Mouse (Mus musculus) limb, embryonic 15.5 days (tissue): ENCODE results near the gene Creb3. TPM values are rescaled to one million over a fixed set of nuclear protein-coding genes. Genes with fewer than 3 reads are reported as not detected.

ENCODE experiments used
- ATAC-seq: fragments of 200-750 bp; cut with Nextera tagmentation; 2 replicates; pipeline ENCODE4 v1.8.0; 2017; ENCODE audit warnings: low read depth, moderate TSS enrichment; ENCODE audit not compliant: insufficient number of reproducible peaks, low FRiP score, low TSS enrichment
- H3K27ac ChIP-seq: fragments of 300-500 bp; sonication (generic); 2 replicates; pipeline ENCODE4 v1.5.1; 2015; ENCODE audit warnings: moderate library complexity, mild to moderate bottlenecking, inconsistent platforms
- H3K27me3 ChIP-seq: fragments of 300-500 bp; sonication (generic); 2 replicates; pipeline ENCODE4 v1.6.1; 2015; ENCODE audit warnings: inconsistent platforms
- H3K36me3 ChIP-seq: fragments of 300-500 bp; sonication (generic); 2 replicates; pipeline ENCODE4 v1.6.1; 2015; ENCODE audit warnings: inconsistent platforms
- H3K4me1 ChIP-seq: fragments of 300-500 bp; sonication (generic); 2 replicates; pipeline ENCODE4 v1.6.1; 2015; ENCODE audit warnings: inconsistent platforms
- H3K4me2 ChIP-seq: fragments of 300-500 bp; sonication (generic); 2 replicates; pipeline ENCODE4 v1.6.1; 2015; ENCODE audit warnings: mild to moderate bottlenecking, inconsistent platforms
- H3K4me3 ChIP-seq: fragments of 300-500 bp; sonication (generic); 2 replicates; pipeline ENCODE4 v1.5.1; 2015; ENCODE audit warnings: mild to moderate bottlenecking, inconsistent platforms
- H3K9ac ChIP-seq: fragments of 300-500 bp; sonication (generic); 2 replicates; pipeline ENCODE4 v1.6.1; 2015; ENCODE audit warnings: inconsistent platforms
- H3K9me3 ChIP-seq: fragments of 300-500 bp; sonication (generic); 2 replicates; pipeline ENCODE4 v1.6.1; 2016; ENCODE audit warnings: inconsistent platforms
- WGBS: fragments of 180-500 bp; shearing (Covaris S2); methylation state at CpG from one replicate; pipeline ENCODE4 v1.1.7; 2015; 5-methylcytosine and 5-hydroxymethylcytosine counted together
- polyA plus RNA-seq: library from polyadenylated mRNA; unstranded; fragments of >200 nt; fragmentation: Nextera tagmentation; extraction: Ambion mirVana; gene quantifications from 2 replicates; pipeline ENCODE4 v1.2.1, GENCODE M21; 2015

Creb3 gene
- polyA plus RNA-seq, 1 experiment from 2014 or later = 87.9 TPM

DNA sequence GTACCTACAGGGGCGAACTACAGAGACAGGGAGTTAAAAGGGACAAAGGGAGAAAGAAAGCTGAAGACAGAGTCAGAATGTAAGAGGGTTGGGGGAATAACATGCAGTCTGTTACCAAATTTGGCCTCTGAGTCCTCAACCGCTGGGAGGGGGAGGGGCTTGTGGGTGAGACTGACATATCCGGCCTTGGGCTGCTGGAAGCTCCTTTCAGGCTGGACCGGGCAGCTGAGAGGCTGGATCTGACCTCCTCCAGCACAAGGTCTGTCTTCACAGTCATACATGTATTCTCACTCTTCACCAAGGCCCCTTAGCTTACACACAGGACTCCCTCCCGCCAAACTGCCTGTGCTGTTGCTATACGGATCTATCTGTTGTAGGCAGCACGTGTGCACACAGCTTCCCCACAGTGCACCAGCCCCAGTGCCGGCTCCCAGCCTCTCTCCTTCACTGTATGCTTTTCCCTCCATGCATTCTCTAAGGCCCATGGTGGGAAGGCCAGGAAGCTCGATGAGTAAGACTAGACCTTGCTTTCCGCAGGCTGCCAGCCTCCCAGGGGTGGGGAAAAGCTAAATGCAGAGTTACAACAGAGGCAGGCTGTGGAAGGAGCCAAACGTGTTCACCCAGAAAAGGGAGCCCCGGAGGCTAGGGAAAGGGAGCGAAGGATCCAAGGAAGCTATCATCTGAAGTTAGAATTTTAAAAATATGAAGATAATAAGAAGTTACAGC, 3.3 kb upstream of the Creb3 start:
- Histone ChIP-seq H3K4me1 (peaks cover 46% of the 10 kb centered on the region), H3K4me2 (peak overlapping the region; percentile 39), H3K4me3 (peak overlapping the region; percentile 19), H3K27me3 (no peaks in the 10 kb centered on the region), H3K9ac (no peak overlapping the region), H3K27ac (peak overlapping the region; percentile 78), H3K36me3 (peaks cover 44% of the 10 kb centered on the region), H3K9me3 (no peaks in the 10 kb centered on the region)
- no peak for ATAC-seq
- WGBS = 16% methylated on average over 13 of the region's 13 CpGs

GRCm38 (mm10) chr4:43559519-43560242, 2.5 kb upstream of the Creb3 start:
- H3K9ac ChIP-seq = peak overlapping the region; percentile 18; the same call in 1 of the 2 replicates
- no peaks in the 10 kb centered on the region for H3K9me3 ChIP-seq
- peak overlapping the region; percentile 70 for H3K4me3 ChIP-seq
- no peaks in the 10 kb centered on the region for H3K27me3 ChIP-seq
- H3K4me1 ChIP-seq = peaks cover 51% of the 10 kb centered on the region
- peak overlapping the region; percentile 38; the same call in 1 of the 2 replicates for H3K27ac ChIP-seq
- H3K36me3 ChIP-seq = peaks cover 42% of the 10 kb centered on the region
- ATAC-seq = no peak
- H3K4me2 ChIP-seq = peak overlapping the region; percentile 75
- 66% methylated on average over 13 of the region's 13 CpGs for WGBS

GRCm38 (mm10) chr4:43560243-43560611, 1.9 kb upstream of the Creb3 start:
- peak overlapping the region; percentile 70 for H3K4me3 ChIP-seq
- no peak for ATAC-seq
- H3K9me3 ChIP-seq = no peaks in the 10 kb centered on the region
- peaks cover 42% of the 10 kb centered on the region for H3K36me3 ChIP-seq
- peak overlapping the region; percentile 75 for H3K4me2 ChIP-seq
- H3K27me3 ChIP-seq = no peaks in the 10 kb centered on the region
- peaks cover 51% of the 10 kb centered on the region for H3K4me1 ChIP-seq
- no peak overlapping the region for H3K9ac ChIP-seq
- 43% methylated on average over 6 of the region's 6 CpGs for WGBS
- 0 out of 2 replicates have a peak overlapping the region, but pooled peaks have one; percentile 38 for H3K27ac ChIP-seq

- 14% methylated on average over 2 of the region's 2 CpGs for WGBS
- Histone ChIP-seq H3K27me3 (no peaks in the 10 kb centered on the region), H3K4me2 (peak overlapping the region; percentile 75), H3K27ac (peak overlapping the region; percentile 99), H3K9me3 (no peaks in the 10 kb centered on the region), H3K36me3 (peaks cover 42% of the 10 kb centered on the region), H3K4me3 (peak overlapping the region; percentile 70), H3K9ac (0 out of 2 replicates have a peak overlapping the region, but pooled peaks have one; percentile 37), H3K4me1 (peaks cover 51% of the 10 kb centered on the region)
- no peak for ATAC-seq
Measured at GRCm38 (mm10) chr4:43560976-43561375, 1.2 kb upstream of the Creb3 start.

- WGBS = 2% methylated on average over 16 of the region's 16 CpGs
- Histone ChIP-seq H3K4me1 (peaks cover 51% of the 10 kb centered on the region), H3K27ac (peak overlapping the region; percentile 99), H3K9ac (peak overlapping the region; percentile 89), H3K9me3 (no peaks in the 10 kb centered on the region), H3K4me2 (peak overlapping the region; percentile 75), H3K36me3 (peaks cover 42% of the 10 kb centered on the region), H3K27me3 (no peaks in the 10 kb centered on the region), H3K4me3 (peak overlapping the region; percentile 70)
- no peak; the same call in 1 of the 2 replicates for ATAC-seq
Measured at GRCm38 (mm10) chr4:43561436-43561996, 616 bp upstream of the Creb3 start.

- no peaks in the 10 kb centered on the region for H3K9me3 ChIP-seq
- WGBS = 7% methylated on average over 22 of the region's 22 CpGs
- no peaks in the 10 kb centered on the region for H3K27me3 ChIP-seq
- peak overlapping the region; percentile 75 for H3K4me2 ChIP-seq
- peak overlapping the region; percentile 99 for H3K27ac ChIP-seq
- H3K4me3 ChIP-seq = peak overlapping the region; percentile 70
- H3K9ac ChIP-seq = peak overlapping the region; percentile 89
- ATAC-seq = no peak
- H3K4me1 ChIP-seq = peaks cover 44% of the 10 kb centered on the region
- H3K36me3 ChIP-seq = peaks cover 43% of the 10 kb centered on the region
Measured at GRCm38 (mm10) chr4:43562769-43563600, 853 bp downstream of the Creb3 start.

DNA sequence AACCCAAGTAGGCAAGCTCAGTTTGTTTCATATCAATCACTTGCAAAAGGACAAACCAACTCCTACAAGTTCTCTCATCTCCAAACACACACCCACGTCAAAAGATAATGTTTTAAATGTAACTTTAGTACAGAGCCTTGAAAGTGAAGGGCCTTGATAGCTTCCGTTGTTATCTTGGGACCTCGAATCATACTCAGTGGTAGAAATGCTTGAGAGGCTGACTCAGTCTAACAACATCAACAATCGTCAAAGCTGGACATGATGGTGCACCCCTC, 1.4 kb downstream of the Creb3 start:
- peaks cover 39% of the 10 kb centered on the region for H3K4me1 ChIP-seq
- 86% methylated on average over 4 of the region's 4 CpGs for WGBS
- peak overlapping the region; percentile 70 for H3K4me3 ChIP-seq
- H3K27ac ChIP-seq = 0 out of 2 replicates have a peak overlapping the region, but pooled peaks have one; percentile 99
- H3K4me2 ChIP-seq = peak overlapping the region; percentile 75
- H3K27me3 ChIP-seq = no peaks in the 10 kb centered on the region
- H3K9me3 ChIP-seq = no peaks in the 10 kb centered on the region
- no peak for ATAC-seq
- no peak overlapping the region for H3K9ac ChIP-seq
- peaks cover 48% of the 10 kb centered on the region for H3K36me3 ChIP-seq

DNA sequence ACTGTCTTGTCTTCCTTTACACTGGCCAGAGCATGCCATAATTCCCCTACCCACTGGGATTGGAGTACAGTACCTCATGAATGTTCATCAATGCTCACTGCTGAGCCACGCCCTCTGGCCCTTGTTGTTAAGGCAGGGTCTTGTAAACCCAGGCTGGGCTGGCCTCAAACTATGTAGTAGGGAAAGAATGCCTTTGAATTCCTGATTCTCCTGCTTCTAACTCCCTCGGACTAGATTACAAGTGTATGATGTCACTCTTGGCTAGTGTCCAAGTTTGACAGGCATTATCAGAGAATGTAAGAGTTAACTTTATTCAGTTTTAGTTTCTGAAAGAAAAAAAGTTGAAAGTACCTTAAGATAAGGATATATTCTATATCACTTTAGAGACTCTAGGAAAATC, 2.1 kb downstream of the Creb3 start:
- H3K4me2 ChIP-seq = no peak overlapping the region
- no peaks in the 10 kb centered on the region for H3K27me3 ChIP-seq
- H3K27ac ChIP-seq = no peak overlapping the region
- H3K36me3 ChIP-seq = peaks cover 55% of the 10 kb centered on the region
- H3K4me1 ChIP-seq = peaks cover 32% of the 10 kb centered on the region
- H3K4me3 ChIP-seq = no peak overlapping the region; the same call in 1 of the 2 replicates
- H3K9ac ChIP-seq = no peak overlapping the region
- 47% methylated on average over 2 of the region's 2 CpGs for WGBS
- H3K9me3 ChIP-seq = no peaks in the 10 kb centered on the region
- no peak for ATAC-seq

DNA sequence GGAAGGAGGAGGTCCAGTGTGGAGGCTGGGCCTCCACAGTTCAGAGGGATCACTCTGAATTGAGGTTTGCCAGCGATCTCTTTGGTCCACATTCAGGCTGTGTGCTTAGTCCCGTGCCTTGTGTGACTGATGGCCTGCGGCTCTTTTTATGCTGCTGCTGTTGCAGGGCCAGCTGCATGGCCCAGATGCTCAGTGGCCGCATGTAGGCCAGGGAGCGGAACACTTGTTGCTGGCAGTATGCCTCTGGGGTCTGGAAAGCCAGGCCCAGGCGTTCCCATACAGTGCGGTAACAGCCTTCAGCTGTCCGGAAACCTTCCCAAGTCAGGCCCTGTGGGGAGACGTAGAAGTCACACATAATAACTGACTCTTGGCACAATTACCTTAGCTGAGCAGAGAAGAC, 5.0 kb downstream of the Creb3 start:
- Histone ChIP-seq H3K9ac (no peak overlapping the region), H3K27ac (no peak overlapping the region), H3K4me2 (no peak overlapping the region), H3K4me1 (peaks cover 13% of the 10 kb centered on the region), H3K36me3 (peaks cover 84% of the 10 kb centered on the region), H3K4me3 (no peak overlapping the region), H3K27me3 (no peaks in the 10 kb centered on the region), H3K9me3 (no peaks in the 10 kb centered on the region)
- WGBS = 92% methylated on average over 9 of the region's 9 CpGs
- no peak for ATAC-seq

GRCm38 (mm10) chr4:43571395-43572045, 9.4 kb downstream of the Creb3 start:
- Histone ChIP-seq H3K27me3 (no peaks in the 10 kb centered on the region), H3K9me3 (no peaks in the 10 kb centered on the region), H3K4me1 (peaks cover 9% of the 10 kb centered on the region), H3K9ac (no peak overlapping the region), H3K4me2 (no peak overlapping the region), H3K4me3 (no peak overlapping the region), H3K27ac (no peak overlapping the region), H3K36me3 (peaks cover 78% of the 10 kb centered on the region)
- no peak for ATAC-seq
- 80% methylated on average over 6 of the region's 6 CpGs for WGBS

GRCm38 (mm10) chr4:43573561-43573960, 11.4 kb downstream of the Creb3 start:
- Histone ChIP-seq H3K9me3 (no peaks in the 10 kb centered on the region), H3K4me3 (no peak overlapping the region), H3K27ac (no peak overlapping the region), H3K4me1 (peaks cover 26% of the 10 kb centered on the region), H3K9ac (no peak overlapping the region), H3K4me2 (no peak overlapping the region), H3K27me3 (no peaks in the 10 kb centered on the region), H3K36me3 (peaks cover 57% of the 10 kb centered on the region)
- no peak for ATAC-seq
- 86% methylated on average over 4 of the region's 4 CpGs for WGBS
